Mouse (Mus musculus): ENCODE results near the gene Ddhd1. TPM values are rescaled to one million over a fixed set of nuclear protein-coding genes. Genes with fewer than 3 reads are reported as not detected.

The Ddhd1 gene
- total and polyA plus RNA-seq, 3 experiments: 7.8 to 18.4 (median 12.7) TPM

DNA sequence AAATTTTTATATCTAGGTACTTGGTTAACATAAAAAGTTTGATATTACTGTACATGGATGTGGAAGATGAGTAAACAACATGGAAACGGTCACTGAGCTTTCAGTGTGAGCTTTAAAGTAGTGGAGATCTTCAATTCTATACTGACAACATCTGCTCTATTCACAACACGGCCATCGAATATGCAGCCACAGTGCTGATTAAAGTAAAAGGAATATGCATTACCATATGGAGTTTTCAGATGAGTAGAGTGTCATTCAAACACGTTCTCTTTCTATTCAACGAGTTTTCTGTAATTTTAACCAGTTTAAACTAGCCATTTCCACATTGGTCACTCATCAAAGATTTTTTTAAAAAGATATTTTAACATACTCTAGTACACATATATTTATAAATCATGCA lies 15.1 kb downstream of the Ddhd1 start:
- no peaks in the 10 kb centered on the region for H3K79me2 ChIP-seq (replicated peaks; ENCODE audit: control insufficient read depth, extremely low read depth, insufficient read depth, poor library complexity, severe bottlenecking)
- no peak overlapping the region for H3K4me2 ChIP-seq (ENCODE audit: insufficient read depth, low read depth, poor library complexity, severe bottlenecking)
- no peak for DNase-seq (ENCODE audit: extremely low read depth)
- no peak overlapping the region for H3K9ac ChIP-seq (ENCODE audit: insufficient read depth, low read depth)
- peaks cover 7 to 21% of the 10 kb centered on the region in 2 experiments for H3K4me1 ChIP-seq (ENCODE audit: control insufficient read depth in 1 of 2, insufficient read depth in 2 of 2)
- H3K27ac ChIP-seq (ENCODE audit: insufficient read depth, low read depth): no peak overlapping the region
- dilution Hi-C loops (cut with MboI; ENCODE audit: extremely low pct_ligation_motif_present, extremely low pct_unique_long_range_greater_than_20kb, low sequenced_read_pairs): no loop called here
- in situ Hi-C loops (cut with MboI; ENCODE audit: low pct_ligation_motif_present, low pct_unique_long_range_greater_than_20kb, low sequenced_read_pairs): no loop called here
- H3K9me3 ChIP-seq (replicated peaks; ENCODE audit: low read length): no peaks in the 10 kb centered on the region
- peaks cover 0 to 17% of the 10 kb centered on the region in 2 experiments for H3K36me3 ChIP-seq (replicated peaks in 1 of 2; ENCODE audit: control insufficient read depth in 1 of 2, insufficient read depth in 1 of 2, low read length in 1 of 2)
- H3K4me3 ChIP-seq (replicated peaks in 1 of 3; ENCODE audit: low read depth in 2 of 3, low read length in 2 of 3, poor library complexity in 1 of 3): no peak overlapping the region
- H3K27me3 ChIP-seq (replicated peaks): no peaks in the 10 kb centered on the region
- TF ChIP-seq ETS1 (conservative IDR thresholded peaks at IDR 0.05; ENCODE audit: low read depth, low read length): no peak
- TF ChIP-seq TBP (conservative IDR thresholded peaks at IDR 0.05; ENCODE audit: low read depth, low read length): no peak
- no peak for TF ChIP-seq ZMIZ1 (IDR thresholded peaks at IDR 0.05; ENCODE audit: low read depth, low read length)
- no peak for TF ChIP-seq MEF2A (IDR thresholded peaks at IDR 0.05; ENCODE audit: borderline replicate concordance, low read depth, low read length)
- TF ChIP-seq SMC3 (IDR thresholded peaks at IDR 0.05; ENCODE audit: low read depth, low read length): no peak
- TF ChIP-seq POLR2A (IDR thresholded peaks at IDR 0.05; ENCODE audit: low read depth, low read length): no peak
- TF ChIP-seq RAD21 (IDR thresholded peaks at IDR 0.05; ENCODE audit: low read depth, low read length): no peak
- no peak for TF ChIP-seq MAFK (IDR thresholded peaks at IDR 0.05; ENCODE audit: insufficient replicate concordance, low read length)
- TF ChIP-seq GABPA (IDR thresholded peaks at IDR 0.05; ENCODE audit: insufficient replicate concordance, low read depth, low read length): no peak
- TF ChIP-seq EP300 (IDR thresholded peaks at IDR 0.05; ENCODE audit: low read length): no peak
- TF ChIP-seq PAX5 (IDR thresholded peaks at IDR 0.05; ENCODE audit: low read length): no peak
- TF ChIP-seq ELF1 (IDR thresholded peaks at IDR 0.05; ENCODE audit: low read depth, low read length): no peak
- no peak for TF ChIP-seq POLR2AphosphoS2 (IDR thresholded peaks at IDR 0.05; ENCODE audit: low read depth, low read length)
- no peak for TF ChIP-seq IRF4 (IDR thresholded peaks at IDR 0.05; ENCODE audit: low read depth, low read length)
- TF ChIP-seq UBTF (IDR thresholded peaks at IDR 0.05; ENCODE audit: low read depth, low read length): no peak
- no peak for TF ChIP-seq ZNF384 (IDR thresholded peaks at IDR 0.05; ENCODE audit: low read depth, low read length)

DNA sequence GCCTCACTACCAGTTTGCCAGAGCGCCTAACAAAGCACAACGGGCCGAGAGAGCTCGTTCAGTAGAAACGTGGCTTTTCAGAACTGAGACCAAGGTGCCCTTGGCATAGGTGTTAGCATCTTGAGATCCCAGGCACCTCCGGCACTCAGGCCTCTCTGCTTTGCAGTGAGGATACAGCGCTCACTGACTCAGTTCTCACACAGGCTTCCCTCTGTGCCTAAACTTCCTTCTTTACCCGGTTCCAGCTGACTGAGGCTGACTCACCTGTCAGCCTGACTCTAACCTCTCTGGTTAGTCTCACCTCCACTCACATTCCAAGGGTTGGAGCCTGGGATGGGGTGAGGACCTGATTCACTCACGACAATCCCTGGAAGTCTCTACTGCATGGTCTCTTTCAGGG lies 15.7 kb downstream of the Ddhd1 start:
- in situ Hi-C loops (cut with MboI; ENCODE audit: low pct_ligation_motif_present, low pct_unique_long_range_greater_than_20kb, low sequenced_read_pairs) (no loop called here), dilution Hi-C loops (cut with MboI; ENCODE audit: extremely low pct_ligation_motif_present, extremely low pct_unique_long_range_greater_than_20kb, low sequenced_read_pairs) (no loop called here)
- H3K4me1 ChIP-seq (ENCODE audit: control insufficient read depth in 1 of 2, insufficient read depth in 2 of 2): peaks cover 3 to 21% of the 10 kb centered on the region in 2 experiments
- no peak for TF ChIP-seq CHD2 (IDR thresholded peaks at IDR 0.05; ENCODE audit: low read length)
- TF ChIP-seq JUND (conservative IDR thresholded peaks at IDR 0.05; ENCODE audit: low read depth, low read length): no peak
- TF ChIP-seq CTCF (conservative IDR thresholded peaks at IDR 0.05 in 1 of 2, IDR thresholded peaks at IDR 0.05 in 1 of 2; ENCODE audit: low read depth in 2 of 2, low read length in 2 of 2): no peak
- no peak for TF ChIP-seq MEF2A (IDR thresholded peaks at IDR 0.05; ENCODE audit: borderline replicate concordance, low read depth, low read length)
- no peak for TF ChIP-seq KAT2A (IDR thresholded peaks at IDR 0.05; ENCODE audit: insufficient replicate concordance, low read length)
- no peak for TF ChIP-seq TBP (conservative IDR thresholded peaks at IDR 0.05; ENCODE audit: low read depth, low read length)
- no peak for TF ChIP-seq ETS1 (conservative IDR thresholded peaks at IDR 0.05; ENCODE audit: low read depth, low read length)
- TF ChIP-seq ZKSCAN1 (IDR thresholded peaks at IDR 0.05; ENCODE audit: borderline replicate concordance, low read depth, low read length): no peak
- TF ChIP-seq TCF12 (IDR thresholded peaks at IDR 0.05; ENCODE audit: low read depth, low read length): no peak
- TF ChIP-seq USF2 (conservative IDR thresholded peaks at IDR 0.05; ENCODE audit: low read depth, low read length): no peak
- no peak for TF ChIP-seq UBTF (IDR thresholded peaks at IDR 0.05; ENCODE audit: low read depth, low read length)
- H3K27ac ChIP-seq (ENCODE audit: insufficient read depth, low read depth): no peak overlapping the region
- no peak overlapping the region for H3K4me2 ChIP-seq (ENCODE audit: insufficient read depth, low read depth, poor library complexity, severe bottlenecking)
- H3K79me2 ChIP-seq (replicated peaks; ENCODE audit: control insufficient read depth, extremely low read depth, insufficient read depth, poor library complexity, severe bottlenecking): no peaks in the 10 kb centered on the region
- peaks cover 0 to 12% of the 10 kb centered on the region in 2 experiments for H3K36me3 ChIP-seq (replicated peaks in 1 of 2; ENCODE audit: control insufficient read depth in 1 of 2, insufficient read depth in 1 of 2, low read length in 1 of 2)
- no peak for DNase-seq (ENCODE audit: extremely low read depth)
- H3K9me3 ChIP-seq (replicated peaks; ENCODE audit: low read length): no peaks in the 10 kb centered on the region
- no peak overlapping the region for H3K9ac ChIP-seq (ENCODE audit: insufficient read depth, low read depth)
- H3K4me3 ChIP-seq (replicated peaks in 1 of 3; ENCODE audit: low read depth in 2 of 3, low read length in 2 of 3, poor library complexity in 1 of 3): no peak overlapping the region
- no peaks in the 10 kb centered on the region for H3K27me3 ChIP-seq (replicated peaks)

All from CH12.LX (cell line).